Mouse (Mus musculus) CH12.LX (cell line): ENCODE measurements around the gene Slc25a20. TPM values are rescaled to one million over a fixed set of nuclear protein-coding genes. Genes with fewer than 3 reads are reported as not detected.

Source experiments
- DNase-seq: peaks from one replicate; pipeline ENCODE4 v3.0.0-alpha.2; 2013; ENCODE audit errors: extremely low read depth
- H3K27ac ChIP-seq: 2 replicates; pipeline ENCODE4 v1.5.1; 2012; ENCODE audit warnings: low read depth, mild to moderate bottlenecking, control low read depth, moderate library complexity; ENCODE audit not compliant: insufficient read depth
- H3K27me3 ChIP-seq: replicated peaks from 2 replicates; pipeline ENCODE3; 2012; ENCODE audit warnings: inconsistent platforms
- H3K36me3 ChIP-seq, 2 experiments: replicated peaks in 1 of 2; 2 replicates each; pipeline versions ENCODE3 to v1.6.1; 2012; ENCODE audit warnings: inconsistent platforms in 1 of 2, low read length in 1 of 2, mild to moderate bottlenecking in 1 of 2, mixed read lengths in 1 of 2, moderate library complexity in 1 of 2; ENCODE audit not compliant: control insufficient read depth in 1 of 2, insufficient read depth in 1 of 2
- H3K4me1 ChIP-seq, 2 experiments: 2 replicates each; pipeline ENCODE4 v1.6.1; 2012; ENCODE audit warnings: inconsistent platforms in 1 of 2, moderate library complexity in 1 of 2; ENCODE audit not compliant: insufficient read depth in 2 of 2, control insufficient read depth in 1 of 2
- H3K4me2 ChIP-seq: 2 replicates; pipeline ENCODE4 v1.6.1; 2012; ENCODE audit warnings: low read depth, mild to moderate bottlenecking, control low read depth; ENCODE audit not compliant: poor library complexity, insufficient read depth, severe bottlenecking
- H3K4me3 ChIP-seq, 3 experiments: fragments of 150-350 bp in 1 of 3; sonication (generic) in 1 of 3; replicated peaks in 1 of 3; 2 replicates each; pipeline versions ENCODE3 to v1.5.1; 2011 to 2012; ENCODE audit warnings: low read depth in 2 of 3, low read length in 2 of 3, mild to moderate bottlenecking in 2 of 3, moderate library complexity in 2 of 3, control low read depth in 1 of 3, improper control_type of control experiment in 1 of 3, inconsistent platforms in 1 of 3, mixed read lengths in 1 of 3; ENCODE audit not compliant: poor library complexity in 1 of 3
- H3K79me2 ChIP-seq: replicated peaks from 2 replicates; pipeline ENCODE4 v1.6.1; 2012; ENCODE audit warnings: mild to moderate bottlenecking, moderate library complexity; ENCODE audit not compliant: control insufficient read depth, poor library complexity, insufficient read depth, severe bottlenecking; ENCODE audit errors: extremely low read depth
- H3K9ac ChIP-seq: 2 replicates; pipeline ENCODE4 v1.6.1; 2012; ENCODE audit warnings: low read depth, mild to moderate bottlenecking, control low read depth, moderate library complexity; ENCODE audit not compliant: insufficient read depth
- H3K9me3 ChIP-seq: replicated peaks from 2 replicates; pipeline ENCODE3; 2012; ENCODE audit warnings: low read length, inconsistent platforms, mixed read lengths
- CHD1 ChIP-seq: IDR thresholded peaks from 2 replicates; pipeline ENCODE4 v1.6.1; 2012; ENCODE audit warnings: low read depth, low read length, improper control_type of control experiment, inconsistent platforms
- ELF1 ChIP-seq: IDR thresholded peaks from 2 replicates; pipeline ENCODE4 v1.6.1; 2014; ENCODE audit warnings: low read depth, mild to moderate bottlenecking, inconsistent platforms, low read length, improper control_type of control experiment
- ETS1 ChIP-seq: conservative IDR thresholded peaks from 2 replicates; pipeline ENCODE4 v1.6.1; 2012; ENCODE audit warnings: low read depth, mild to moderate bottlenecking, inconsistent platforms, low read length, improper control_type of control experiment, moderate library complexity
- GABPA ChIP-seq: IDR thresholded peaks from 2 replicates; pipeline ENCODE4 v1.6.1; 2012; ENCODE audit warnings: low read depth, low read length, improper control_type of control experiment, inconsistent platforms; ENCODE audit not compliant: insufficient replicate concordance
- JUN ChIP-seq: IDR thresholded peaks from 2 replicates; pipeline ENCODE4 v1.6.1; 2011; ENCODE audit warnings: low read depth, mild to moderate bottlenecking, low read length, improper control_type of control experiment, moderate library complexity; ENCODE audit not compliant: insufficient read depth
- MAX ChIP-seq: IDR thresholded peaks from 2 replicates; pipeline ENCODE4 v1.6.1; 2011; ENCODE audit warnings: low read length, improper control_type of control experiment
- MAZ ChIP-seq: IDR thresholded peaks from 2 replicates; pipeline ENCODE4 v1.6.1; 2012; ENCODE audit warnings: low read depth, mild to moderate bottlenecking, inconsistent platforms, low read length, improper control_type of control experiment, moderate library complexity
- MYC ChIP-seq: IDR thresholded peaks from 2 replicates; pipeline ENCODE4 v1.6.1; 2011; ENCODE audit warnings: low read depth, mild to moderate bottlenecking, improper control_type of control experiment, low read length
- NRF1 ChIP-seq: IDR thresholded peaks from 2 replicates; pipeline ENCODE4 v1.6.1; 2014; ENCODE audit warnings: low read depth, mild to moderate bottlenecking, inconsistent platforms, low read length, improper control_type of control experiment, moderate library complexity
- POLR2A ChIP-seq: IDR thresholded peaks from 2 replicates; pipeline ENCODE4 v1.6.1; 2011; ENCODE audit warnings: low read depth, mild to moderate bottlenecking, improper control_type of control experiment, low read length
- RAD21 ChIP-seq: IDR thresholded peaks from 2 replicates; pipeline ENCODE4 v1.6.1; 2011; ENCODE audit warnings: low read depth, mild to moderate bottlenecking, low read length, improper control_type of control experiment, moderate library complexity
- RCOR1 ChIP-seq: conservative IDR thresholded peaks from 2 replicates; pipeline ENCODE4 v1.6.1; 2012; ENCODE audit warnings: low read depth, mild to moderate bottlenecking, inconsistent platforms, low read length, improper control_type of control experiment
- SMC3 ChIP-seq: IDR thresholded peaks from 2 replicates; pipeline ENCODE4 v1.6.1; 2011; ENCODE audit warnings: low read depth, low read length, improper control_type of control experiment
- TCF12 ChIP-seq: IDR thresholded peaks from 2 replicates; pipeline ENCODE4 v1.6.1; 2014; ENCODE audit warnings: low read depth, mild to moderate bottlenecking, inconsistent platforms, low read length, improper control_type of control experiment
- USF2 ChIP-seq: conservative IDR thresholded peaks from 2 replicates; pipeline ENCODE4 v1.6.1; 2011; ENCODE audit warnings: low read depth, low read length, improper control_type of control experiment
- ZC3H11A ChIP-seq: IDR thresholded peaks from 2 replicates; pipeline ENCODE4 v1.6.1; 2012; ENCODE audit warnings: low read depth, mild to moderate bottlenecking, inconsistent platforms, low read length, improper control_type of control experiment
- ZKSCAN1 ChIP-seq: IDR thresholded peaks from 2 replicates; pipeline ENCODE4 v1.6.1; 2012; ENCODE audit warnings: low read depth, inconsistent platforms, low read length, improper control_type of control experiment, borderline replicate concordance
- ZMIZ1 ChIP-seq: IDR thresholded peaks from 2 replicates; pipeline ENCODE4 v1.6.1; 2012; ENCODE audit warnings: low read depth, mild to moderate bottlenecking, inconsistent platforms, low read length, improper control_type of control experiment
- dilution Hi-C: fragments of 300-500 bp; cut with MboI; formaldehyde crosslinking; loops from 2 replicates; pipeline ENCODE4 v1.14.3; 2020; ENCODE audit warnings: low sequenced_read_pairs; ENCODE audit not compliant: extremely low pct_unique_long_range_greater_than_20kb, extremely low pct_ligation_motif_present
- in situ Hi-C: fragments of 300-500 bp; cut with MboI; formaldehyde crosslinking; loops from 3 replicates; pipeline ENCODE4 v1.14.3; 2019; ENCODE audit warnings: low sequenced_read_pairs, low pct_ligation_motif_present, low pct_unique_long_range_greater_than_20kb, mixed read lengths
- polyA plus RNA-seq: library from polyadenylated mRNA; unstranded; fragments of >175 nt; gene quantifications from 2 replicates; pipeline ENCODE4 v1.2.1, GENCODE M21; 2012; ENCODE audit warnings: low read depth; ENCODE audit not compliant: insufficient read length
- total RNA-seq, 2 experiments: library from RNA; depleted of rRNA; stranded (reverse); fragments of 300-350 nt in 1 of 2; fragments of >200 nt in 1 of 2; gene quantifications; 2 replicates each; pipeline ENCODE4 v1.2.3; 2012 to 2014

The Slc25a20 gene
- total and polyA plus RNA-seq, 3 experiments, result 15.9 to 18.9 (median 16.7) TPM

GRCm38 (mm10) chr9:108723751-108724150, 61.9 kb downstream of the Slc25a20 start:
- no peak for TF ChIP-seq MAX
- no peak for TF ChIP-seq USF2
- no peak for TF ChIP-seq TCF12
- no peak for TF ChIP-seq SMC3
- no peak for TF ChIP-seq ELF1
- no peak for TF ChIP-seq RAD21
- no peak for TF ChIP-seq JUN
- TF ChIP-seq MAZ, result no peak
- TF ChIP-seq GABPA, result no peak
- no peak for TF ChIP-seq ZKSCAN1
- TF ChIP-seq CHD1, result no peak
- TF ChIP-seq MYC, result no peak
- TF ChIP-seq POLR2A, result no peak
- TF ChIP-seq RCOR1, result no peak
- TF ChIP-seq ETS1, result no peak
- no peak for TF ChIP-seq ZMIZ1
- TF ChIP-seq ZC3H11A, result no peak
- TF ChIP-seq NRF1, result no peak
- H3K9me3 ChIP-seq, result no peaks in the 10 kb centered on the region
- H3K4me1 ChIP-seq, result no peaks in the 10 kb centered on the region
- dilution Hi-C loops (no loop called here), in situ Hi-C loops (no loop called here)
- no peak overlapping the region for H3K4me3 ChIP-seq
- H3K9ac ChIP-seq, result no peak overlapping the region
- no peaks in the 10 kb centered on the region for H3K27me3 ChIP-seq
- no peaks in the 10 kb centered on the region for H3K79me2 ChIP-seq
- H3K36me3 ChIP-seq, result peaks cover 19 to 75% of the 10 kb centered on the region in 2 experiments
- H3K4me2 ChIP-seq, result no peak overlapping the region
- no peak for DNase-seq
- H3K27ac ChIP-seq, result no peak overlapping the region

GRCm38 (mm10) chr9:108726116-108726515, 64.2 kb downstream of the Slc25a20 start:
- Histone ChIP-seq H3K9ac (no peak overlapping the region), H3K27ac (no peak overlapping the region)
- DNase-seq, result no peak
- TF ChIP-seq TCF12 (no peak), ETS1 (no peak)
- TF ChIP-seq, all 38 proteins: peak for 0
- Histone ChIP-seq H3K36me3 (peaks cover 12 to 70% of the 10 kb centered on the region in 2 experiments), H3K4me1 (no peaks in the 10 kb centered on the region), H3K27me3 (no peaks in the 10 kb centered on the region), H3K4me2 (no peak overlapping the region), H3K79me2 (no peaks in the 10 kb centered on the region), H3K4me3 (no peak overlapping the region), H3K9me3 (no peaks in the 10 kb centered on the region)
- in situ Hi-C loops (no loop called here), dilution Hi-C loops (no loop called here)
